Mouse (Mus musculus): ENCODE measurements around the gene Cpox. TPM values are rescaled to one million over a fixed set of nuclear protein-coding genes. Genes with fewer than 3 reads are reported as not detected.

Cpox gene
- polyA plus RNA-seq, 1 experiment from 2014 or later = 24.4 TPM

- 47% methylated on average over 2 of the region's 2 CpGs for WGBS
- no peak for ATAC-seq (ENCODE audit: insufficient number of reproducible peaks, insufficient read depth, low FRiP score, low read depth)
- Histone ChIP-seq H3K4me2 (replicated peaks; ENCODE audit: low read depth, low read length) (no peak overlapping the region), H3K27ac (ENCODE audit: low read length) (no peak overlapping the region), H3K36me3 (ENCODE audit: control insufficient read depth, insufficient read depth, low read length) (no peaks in the 10 kb centered on the region), H3K27me3 (ENCODE audit: control insufficient read depth, insufficient read depth, low read length) (no peaks in the 10 kb centered on the region), H3K4me1 (ENCODE audit: control insufficient read depth, insufficient read depth, low read length) (no peaks in the 10 kb centered on the region), H3K9ac (replicated peaks; ENCODE audit: low read depth, low read length) (no peak overlapping the region), H3K4me3 (ENCODE audit: low read depth, low read length) (no peak overlapping the region), H3K9me3 (ENCODE audit: control insufficient read depth, low read depth, low read length) (no peaks in the 10 kb centered on the region)
These were observed 34.2 kb upstream of the Cpox start for GRCm38 (mm10) chr16:58635866-58636265.

- no peak overlapping the region for H3K9ac ChIP-seq (replicated peaks; ENCODE audit: low read depth, low read length)
- H3K4me2 ChIP-seq (replicated peaks; ENCODE audit: low read depth, low read length) = no peak overlapping the region
- H3K36me3 ChIP-seq (ENCODE audit: control insufficient read depth, insufficient read depth, low read length) = no peaks in the 10 kb centered on the region
- no peak for ATAC-seq (ENCODE audit: insufficient number of reproducible peaks, insufficient read depth, low FRiP score, low read depth)
- H3K27ac ChIP-seq (ENCODE audit: low read length) = no peak overlapping the region
- no peaks in the 10 kb centered on the region for H3K4me1 ChIP-seq (ENCODE audit: control insufficient read depth, insufficient read depth, low read length)
- H3K9me3 ChIP-seq (ENCODE audit: control insufficient read depth, low read depth, low read length) = no peaks in the 10 kb centered on the region
- H3K4me3 ChIP-seq (ENCODE audit: low read depth, low read length) = no peak overlapping the region
- H3K27me3 ChIP-seq (ENCODE audit: control insufficient read depth, insufficient read depth, low read length) = no peaks in the 10 kb centered on the region
- WGBS = 84% methylated on average over 4 of the region's 4 CpGs
These were observed 32.6 kb upstream of the Cpox start for GRCm38 (mm10) chr16:58637448-58637847.

GRCm38 (mm10) chr16:58638016-58638415, 32.1 kb upstream of the Cpox start:
- no peak for ATAC-seq (ENCODE audit: insufficient number of reproducible peaks, insufficient read depth, low FRiP score, low read depth)
- Histone ChIP-seq H3K9me3 (ENCODE audit: control insufficient read depth, low read depth, low read length) (no peaks in the 10 kb centered on the region), H3K27ac (ENCODE audit: low read length) (no peak overlapping the region), H3K36me3 (ENCODE audit: control insufficient read depth, insufficient read depth, low read length) (no peaks in the 10 kb centered on the region), H3K27me3 (ENCODE audit: control insufficient read depth, insufficient read depth, low read length) (no peaks in the 10 kb centered on the region), H3K4me1 (ENCODE audit: control insufficient read depth, insufficient read depth, low read length) (no peaks in the 10 kb centered on the region), H3K4me2 (replicated peaks; ENCODE audit: low read depth, low read length) (no peak overlapping the region), H3K4me3 (ENCODE audit: low read depth, low read length) (no peak overlapping the region), H3K9ac (replicated peaks; ENCODE audit: low read depth, low read length) (no peak overlapping the region)
- WGBS = 78% methylated on average over 7 of the region's 7 CpGs

GRCm38 (mm10) chr16:58638689-58639175, 31.4 kb upstream of the Cpox start, which contains the start of gene E330017A01Rik:
E330017A01Rik (minus strand) TSS chr16:58638739.
- no peak within 1 kb of the TSS for H3K9ac ChIP-seq (replicated peaks; ENCODE audit: low read depth, low read length)
- no peak for ATAC-seq (ENCODE audit: insufficient number of reproducible peaks, insufficient read depth, low FRiP score, low read depth)
- no peaks in the 10 kb centered on the region for H3K36me3 ChIP-seq (ENCODE audit: control insufficient read depth, insufficient read depth, low read length)
- no peak within 1 kb of the TSS for H3K4me2 ChIP-seq (replicated peaks; ENCODE audit: low read depth, low read length)
- no peaks in the 10 kb centered on the region for H3K4me1 ChIP-seq (ENCODE audit: control insufficient read depth, insufficient read depth, low read length)
- no peaks in the 10 kb centered on the region for H3K27me3 ChIP-seq (ENCODE audit: control insufficient read depth, insufficient read depth, low read length)
- no peak within 1 kb of the TSS for H3K27ac ChIP-seq (ENCODE audit: low read length)
- WGBS = 73% methylated on average over 3 of the region's 3 CpGs
- H3K4me3 ChIP-seq (ENCODE audit: low read depth, low read length) = no peak within 1 kb of the TSS
- no peaks in the 10 kb centered on the region for H3K9me3 ChIP-seq (ENCODE audit: control insufficient read depth, low read depth, low read length)

- no peak overlapping the region for H3K9ac ChIP-seq (replicated peaks; ENCODE audit: low read depth, low read length)
- no peak overlapping the region for H3K27ac ChIP-seq (ENCODE audit: low read length)
- no peak overlapping the region for H3K4me3 ChIP-seq (ENCODE audit: low read depth, low read length)
- no peak overlapping the region for H3K4me2 ChIP-seq (replicated peaks; ENCODE audit: low read depth, low read length)
- no peaks in the 10 kb centered on the region for H3K27me3 ChIP-seq (ENCODE audit: control insufficient read depth, insufficient read depth, low read length)
- no peaks in the 10 kb centered on the region for H3K36me3 ChIP-seq (ENCODE audit: control insufficient read depth, insufficient read depth, low read length)
- WGBS = 95% methylated on average over 10 of the region's 10 CpGs
- H3K9me3 ChIP-seq (ENCODE audit: control insufficient read depth, low read depth, low read length) = no peaks in the 10 kb centered on the region
- no peaks in the 10 kb centered on the region for H3K4me1 ChIP-seq (ENCODE audit: control insufficient read depth, insufficient read depth, low read length)
- ATAC-seq (ENCODE audit: insufficient number of reproducible peaks, insufficient read depth, low FRiP score, low read depth) = no peak
These were observed 20.1 kb upstream of the Cpox start for GRCm38 (mm10) chr16:58649979-58650378.

- H3K9ac ChIP-seq (replicated peaks; ENCODE audit: low read depth, low read length) = no peak overlapping the region
- no peaks in the 10 kb centered on the region for H3K36me3 ChIP-seq (ENCODE audit: control insufficient read depth, insufficient read depth, low read length)
- no peak overlapping the region for H3K27ac ChIP-seq (ENCODE audit: low read length)
- H3K27me3 ChIP-seq (ENCODE audit: control insufficient read depth, insufficient read depth, low read length) = no peaks in the 10 kb centered on the region
- H3K4me2 ChIP-seq (replicated peaks; ENCODE audit: low read depth, low read length) = no peak overlapping the region
- no peak for ATAC-seq (ENCODE audit: insufficient number of reproducible peaks, insufficient read depth, low FRiP score, low read depth)
- no peaks in the 10 kb centered on the region for H3K9me3 ChIP-seq (ENCODE audit: control insufficient read depth, low read depth, low read length)
- H3K4me3 ChIP-seq (ENCODE audit: low read depth, low read length) = no peak overlapping the region
- no peaks in the 10 kb centered on the region for H3K4me1 ChIP-seq (ENCODE audit: control insufficient read depth, insufficient read depth, low read length)
These were observed 14.3 kb upstream of the Cpox start for GRCm38 (mm10) chr16:58655751-58656150.

GRCm38 (mm10) chr16:58656526-58656925, 13.6 kb upstream of the Cpox start:
- 84% methylated on average over 4 of the region's 4 CpGs for WGBS
- Histone ChIP-seq H3K4me1 (ENCODE audit: control insufficient read depth, insufficient read depth, low read length) (no peaks in the 10 kb centered on the region), H3K9ac (replicated peaks; ENCODE audit: low read depth, low read length) (no peak overlapping the region), H3K27ac (ENCODE audit: low read length) (no peak overlapping the region), H3K4me2 (replicated peaks; ENCODE audit: low read depth, low read length) (no peak overlapping the region), H3K4me3 (ENCODE audit: low read depth, low read length) (no peak overlapping the region), H3K36me3 (ENCODE audit: control insufficient read depth, insufficient read depth, low read length) (no peaks in the 10 kb centered on the region), H3K9me3 (ENCODE audit: control insufficient read depth, low read depth, low read length) (no peaks in the 10 kb centered on the region), H3K27me3 (ENCODE audit: control insufficient read depth, insufficient read depth, low read length) (no peaks in the 10 kb centered on the region)
- ATAC-seq (ENCODE audit: insufficient number of reproducible peaks, insufficient read depth, low FRiP score, low read depth) = no peak

- no peak overlapping the region for H3K4me2 ChIP-seq (replicated peaks; ENCODE audit: low read depth, low read length)
- no peaks in the 10 kb centered on the region for H3K27me3 ChIP-seq (ENCODE audit: control insufficient read depth, insufficient read depth, low read length)
- no peak overlapping the region for H3K27ac ChIP-seq (ENCODE audit: low read length)
- no peaks in the 10 kb centered on the region for H3K36me3 ChIP-seq (ENCODE audit: control insufficient read depth, insufficient read depth, low read length)
- 82% methylated on average over 6 of the region's 6 CpGs for WGBS
- no peaks in the 10 kb centered on the region for H3K9me3 ChIP-seq (ENCODE audit: control insufficient read depth, low read depth, low read length)
- no peaks in the 10 kb centered on the region for H3K4me1 ChIP-seq (ENCODE audit: control insufficient read depth, insufficient read depth, low read length)
- no peak for ATAC-seq (ENCODE audit: insufficient number of reproducible peaks, insufficient read depth, low FRiP score, low read depth)
- H3K4me3 ChIP-seq (ENCODE audit: low read depth, low read length) = no peak overlapping the region
- no peak overlapping the region for H3K9ac ChIP-seq (replicated peaks; ENCODE audit: low read depth, low read length)
These were observed 11.4 kb upstream of the Cpox start for GRCm38 (mm10) chr16:58658668-58659067.

- H3K4me1 ChIP-seq (ENCODE audit: control insufficient read depth, insufficient read depth, low read length) = no peaks in the 10 kb centered on the region
- no peaks in the 10 kb centered on the region for H3K9me3 ChIP-seq (ENCODE audit: control insufficient read depth, low read depth, low read length)
- H3K36me3 ChIP-seq (ENCODE audit: control insufficient read depth, insufficient read depth, low read length) = no peaks in the 10 kb centered on the region
- no peak overlapping the region for H3K4me3 ChIP-seq (ENCODE audit: low read depth, low read length)
- H3K9ac ChIP-seq (replicated peaks; ENCODE audit: low read depth, low read length) = no peak overlapping the region
- 74% methylated on average over 5 of the region's 5 CpGs for WGBS
- no peak overlapping the region for H3K27ac ChIP-seq (ENCODE audit: low read length)
- no peak overlapping the region for H3K4me2 ChIP-seq (replicated peaks; ENCODE audit: low read depth, low read length)
- no peaks in the 10 kb centered on the region for H3K27me3 ChIP-seq (ENCODE audit: control insufficient read depth, insufficient read depth, low read length)
- peak; percentile 53; the same call in 1 of the 2 replicates for ATAC-seq (ENCODE audit: insufficient number of reproducible peaks, insufficient read depth, low FRiP score, low read depth)
These were observed 8.3 kb upstream of the Cpox start for GRCm38 (mm10) chr16:58661826-58662225.

All from stomach, embryonic 14.5 days (tissue).